Mouse (Mus musculus): Measurements from ENCODE around the gene Otud7a.

The Otud7a gene

DNA sequence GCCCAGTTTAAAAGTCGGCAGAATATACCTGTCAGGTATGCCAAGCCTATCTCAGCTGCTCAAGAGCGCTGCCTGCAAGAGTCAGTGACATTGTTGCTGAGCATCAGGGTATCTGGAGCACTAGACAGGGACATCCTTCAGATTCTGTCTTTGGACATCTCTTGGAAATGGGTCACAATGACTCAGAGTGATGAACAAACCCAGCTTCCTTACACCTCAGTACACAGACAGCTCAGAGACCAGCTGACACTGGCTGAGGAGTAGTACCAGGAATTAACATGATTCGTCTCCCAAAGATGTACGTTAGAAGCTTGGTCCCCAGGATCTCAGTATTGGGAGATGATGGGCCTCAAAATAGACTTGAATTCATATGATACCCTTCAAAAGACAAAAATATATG lies 332.8 kb downstream of the Otud7a start:
- peak; percentile 35 to 50 for DNase-seq

GRCm38 (mm10) chr7:63780821-63781220 lies 336.3 kb downstream of the Otud7a start:
- no peak for DNase-seq

GRCm38 (mm10) chr7:63789743-63790142 lies 345.2 kb downstream of the Otud7a start:
- DNase-seq: peak; percentile 0 to 1

DNA sequence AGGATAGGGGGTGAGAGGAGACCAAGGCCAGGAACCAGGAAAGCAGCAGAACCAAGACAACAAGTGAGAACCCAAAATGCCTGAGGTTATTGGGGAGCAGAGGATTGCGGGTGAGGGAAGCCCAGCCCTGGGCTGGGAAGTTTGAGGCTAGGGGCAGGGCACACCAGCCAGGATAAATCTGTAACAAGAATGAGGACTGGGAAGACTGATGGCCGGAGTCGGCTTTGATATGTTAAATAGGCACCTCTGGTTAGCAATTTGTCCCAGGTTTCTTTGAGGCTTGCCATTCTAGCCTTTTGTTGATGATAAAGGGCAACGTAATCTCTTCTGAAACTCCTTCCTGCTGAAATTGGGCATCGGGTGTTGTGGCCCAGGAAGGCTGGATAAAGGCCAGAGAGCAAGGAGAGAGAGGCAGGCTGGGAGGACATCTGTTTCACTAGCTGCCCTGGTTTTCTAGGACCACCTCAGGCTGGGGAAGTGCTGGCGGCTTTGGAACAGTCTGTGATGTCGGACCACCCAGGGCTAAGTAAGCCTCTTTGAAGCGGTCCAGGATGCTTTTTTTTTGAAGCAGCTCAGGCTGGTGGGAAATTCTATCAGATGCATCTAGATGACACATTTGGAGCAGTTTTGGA lies 351.6 kb downstream of the Otud7a start:
- peak; percentile 70 to 77 for DNase-seq

DNA sequence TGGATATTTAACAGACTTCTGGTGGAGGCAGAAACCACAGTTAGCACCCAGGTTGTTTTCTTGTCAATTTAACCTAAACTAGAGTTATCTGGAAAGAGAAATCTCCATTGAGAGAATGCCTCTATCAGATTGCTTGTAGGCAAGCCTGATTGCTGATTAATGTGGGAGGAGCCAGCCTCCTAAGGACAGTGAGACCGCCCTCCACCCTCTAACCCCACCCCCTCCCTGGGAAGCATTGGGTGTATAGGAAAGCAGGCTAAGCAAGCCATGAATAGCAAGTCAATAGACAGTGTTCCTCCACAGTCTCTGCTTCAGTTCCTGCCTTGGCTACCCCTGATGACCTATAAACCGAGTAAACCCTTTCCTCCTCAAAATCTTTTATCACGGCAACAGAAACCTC lies 353.9 kb downstream of the Otud7a start:
- no peak for DNase-seq

- no peak for DNase-seq
Measured at GRCm38 (mm10) chr7:63799304-63799703, 354.8 kb downstream of the Otud7a start.

GRCm38 (mm10) chr7:63802751-63803150 lies 358.2 kb downstream of the Otud7a start:
- no peak for DNase-seq
